Mouse (Mus musculus) mature B cell (primary cell): ENCODE results near the gene Mrpl57.

ENCODE experiments used
- in situ Hi-C: fragments of 300-500 bp; cut with MboI; formaldehyde crosslinking; loops from 2 replicates; pipeline ENCODE4 v1.14.3; 2019

Gene Mrpl57

GRCm38 (mm10) chr14:57861987-57862412 is 36.0 kb downstream of the Mrpl57 start:
- in situ Hi-C loops: no loop called here

- in situ Hi-C loops: no loop called here
Measured at GRCm38 (mm10) chr14:57863129-57863528, 37.1 kb downstream of the Mrpl57 start.

DNA sequence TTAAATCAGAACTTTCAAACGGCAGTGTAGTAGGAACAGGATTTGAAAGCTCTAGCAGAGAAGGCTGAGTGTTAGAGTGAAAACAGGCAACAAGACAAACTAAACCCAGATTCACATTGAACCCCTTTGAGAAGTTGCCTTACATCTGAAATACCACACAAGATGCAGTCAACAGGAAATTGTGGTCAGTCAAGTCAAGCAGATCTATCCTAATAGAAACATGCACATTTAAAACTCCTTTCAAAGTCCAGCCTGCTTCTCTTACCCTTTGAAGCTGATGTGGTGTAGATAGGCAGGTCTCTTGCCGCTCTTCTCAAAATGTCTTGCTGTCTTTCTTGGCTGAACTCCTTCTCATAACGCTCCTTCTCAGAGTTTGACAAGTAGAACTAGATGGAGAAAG is 39.2 kb downstream of the Mrpl57 start:
- in situ Hi-C loops: no loop called here

DNA sequence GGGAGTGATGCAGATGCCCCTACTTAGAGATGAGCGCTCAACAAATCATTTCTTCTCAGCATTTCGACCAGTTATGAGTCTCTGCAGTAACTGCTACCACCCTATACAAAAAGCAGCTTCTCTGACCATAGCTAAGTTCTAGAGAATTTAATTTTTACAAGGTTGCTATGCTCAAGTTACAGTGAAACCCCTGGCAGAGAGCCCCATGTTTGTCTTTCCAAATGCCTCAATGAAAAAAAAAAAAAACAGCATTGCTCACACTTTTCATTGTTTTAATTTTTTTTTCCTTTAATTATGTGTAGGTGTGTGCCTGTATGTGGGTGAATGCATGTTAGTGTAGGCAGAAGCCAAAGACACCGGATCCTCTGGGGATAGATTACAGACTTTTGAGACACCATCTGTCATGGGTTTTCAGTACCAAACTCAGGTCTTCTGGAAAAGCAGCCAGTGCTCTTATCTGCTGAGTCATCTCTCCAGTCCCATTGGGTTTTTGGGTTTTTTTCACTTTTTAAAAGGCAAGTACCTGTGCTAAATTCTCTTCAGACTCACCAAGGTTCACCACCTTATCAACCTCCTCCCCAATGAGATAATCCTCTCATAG is 40.7 kb downstream of the Mrpl57 start:
- in situ Hi-C loops: no loop called here

DNA sequence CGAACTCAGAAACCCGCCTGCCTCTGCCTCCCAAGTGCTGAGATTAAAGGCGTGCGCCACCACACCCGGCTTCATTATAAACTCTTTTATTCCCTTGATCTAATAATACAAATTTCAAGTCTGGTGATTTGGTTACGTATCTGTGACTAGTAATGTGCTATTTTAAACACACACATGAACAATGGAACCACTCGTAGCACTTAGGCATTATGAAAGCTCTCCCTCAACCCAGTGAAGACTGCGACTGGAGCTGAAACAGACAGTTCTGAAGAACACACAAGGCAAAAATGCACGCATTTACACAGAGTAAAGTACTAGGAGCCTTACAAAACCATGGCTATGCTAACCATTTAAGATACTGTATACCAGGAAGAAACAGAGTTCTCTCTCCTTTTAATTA is 51.9 kb downstream of the Mrpl57 start:
- in situ Hi-C loops: no loop called here
